Mouse (Mus musculus) activated CD4-positive, CD25-positive, alpha-beta regulatory T cell, adult 4 months (primary cell): Measurements from ENCODE around the gene Proser3. TPM values are rescaled to one million over a fixed set of nuclear protein-coding genes. Genes with fewer than 3 reads are reported as not detected.

Source experiments
- polyA plus RNA-seq, 2 experiments: library from polyadenylated mRNA; unstranded; fragments of 100-300 nt; shearing (Covaris generic); gene quantifications; one replicate each; pipeline ENCODE4 v1.2.1; 2017

The Proser3 gene
- polyA plus RNA-seq, 2 experiments from 2014 or later = 2.5 to 4.8 TPM

Other genes starting within 250 kb of the Proser3 start
- gene Alkbh6, start 243.6 kb downstream of the Proser3 start, polyA plus RNA-seq = 100 to 1,000 TPM; 121 to 130 TPM
- gene Syne4, start 237.5 kb downstream of the Proser3 start, polyA plus RNA-seq = 1 to 10 TPM; 2.9 to 6.4 TPM
- not detected for gene E130208F15Rik, start 230.6 kb downstream of the Proser3 start, polyA plus RNA-seq
- gene Sdhaf1, start 228.4 kb downstream of the Proser3 start, polyA plus RNA-seq = 1 to 10 TPM; 4.2 to 8.5 TPM
- not detected for gene Lrfn3, start 189.5 kb downstream of the Proser3 start, polyA plus RNA-seq
- gene Tyrobp, start 138.5 kb downstream of the Proser3 start, polyA plus RNA-seq = 1 to 10 TPM in 1 of 2 experiments, not detected in 1; 8.1 TPM
- 100 to 1,000 TPM; 433 to 632 TPM for gene Hcst, start 132.4 kb downstream of the Proser3 start, polyA plus RNA-seq
- gene Nfkbid, start 130.6 kb downstream of the Proser3 start, polyA plus RNA-seq = 10 to 100 TPM; 36.5 to 41.2 TPM
- gene Aplp1, start 106.8 kb downstream of the Proser3 start, polyA plus RNA-seq = 1 to 10 TPM; 3.0 to 4.3 TPM
- not detected for gene Kirrel2, start 94.6 kb downstream of the Proser3 start, polyA plus RNA-seq
- gene Nphs1, start 94.0 kb downstream of the Proser3 start, polyA plus RNA-seq = under 1 TPM in 1 of 2 experiments, not detected in 1; 0.24 TPM
- gene Prodh2, start 58.7 kb downstream of the Proser3 start, polyA plus RNA-seq = not detected
- gene Arhgap33, start 17.2 kb downstream of the Proser3 start, polyA plus RNA-seq = 1 to 10 TPM; 1.0 to 1.1 TPM
- gene Hspb6, start 121 bp downstream of the Proser3 start, polyA plus RNA-seq = 1 to 10 TPM; 1.8 to 2.5 TPM
- gene Lin37, start 7.5 kb upstream of the Proser3 start, polyA plus RNA-seq = 100 to 1,000 TPM in 1 of 2 experiments, 10 to 100 TPM in 1; 93.6 to 106 TPM
- gene U2af1l4, start 11.0 kb upstream of the Proser3 start, polyA plus RNA-seq = 10 to 100 TPM; 55.1 to 58.9 TPM
- 10 to 100 TPM; 57.9 to 60.0 TPM for gene Gm49396, start 11.0 kb upstream of the Proser3 start, polyA plus RNA-seq
- gene Psenen, start 11.3 kb upstream of the Proser3 start, polyA plus RNA-seq = 100 to 1,000 TPM; 279 to 335 TPM
- 100 to 1,000 TPM; 162 to 234 TPM for gene Igflr1, start 13.1 kb upstream of the Proser3 start, polyA plus RNA-seq
- gene Kmt2b, start 36.4 kb upstream of the Proser3 start, polyA plus RNA-seq = 10 to 100 TPM; 14.9 to 16.9 TPM
- gene Zbtb32, start 46.6 kb upstream of the Proser3 start, polyA plus RNA-seq = 10 to 100 TPM; 15.8 to 19.7 TPM
- gene Upk1a, start 60.5 kb upstream of the Proser3 start, polyA plus RNA-seq = 1 to 10 TPM; 2.2 to 3.3 TPM
- 100 to 1,000 TPM; 421 to 746 TPM for gene Cox6b1, start 73.9 kb upstream of the Proser3 start, polyA plus RNA-seq
- not detected for gene Etv2, start 83.6 kb upstream of the Proser3 start, polyA plus RNA-seq
- 10 to 100 TPM; 25.6 to 37.9 TPM for gene Rbm42, start 98.0 kb upstream of the Proser3 start, polyA plus RNA-seq
- gene Haus5, start 112.7 kb upstream of the Proser3 start, polyA plus RNA-seq = 10 to 100 TPM; 20.0 to 20.4 TPM
- not detected for gene Pmis2, start 119.3 kb upstream of the Proser3 start, polyA plus RNA-seq
- gene 2200002J24Rik, start 146.6 kb upstream of the Proser3 start, polyA plus RNA-seq = not detected
- gene Atp4a, start 159.9 kb upstream of the Proser3 start, polyA plus RNA-seq = not detected
- 10 to 100 TPM; 46.6 to 48.1 TPM for gene Tmem147, start 177.2 kb upstream of the Proser3 start, polyA plus RNA-seq
- not detected for gene Gapdhs, start 191.4 kb upstream of the Proser3 start, polyA plus RNA-seq
- under 1 TPM in 1 of 2 experiments, not detected in 1; 0.69 TPM for gene Sbsn, start 199.2 kb upstream of the Proser3 start, polyA plus RNA-seq
- under 1 TPM in 1 of 2 experiments, not detected in 1; 0.17 TPM for gene Dmkn, start 211.5 kb upstream of the Proser3 start, polyA plus RNA-seq
- not detected for gene Krtdap, start 235.6 kb upstream of the Proser3 start, polyA plus RNA-seq